Mouse (Mus musculus): ENCODE measurements at regions not wholly inside any gene's neighbourhood (a gene's known extent, or its start where the extent isn't known, plus 50 kb on each side); places are given as distances from the start of the nearest gene placed in this dataset.
"Not testable (repeated sequence)": the region's sequence is repeated elsewhere in the genome, so short reads cannot be mapped to it uniquely, and the experiment has no call there.

DNA sequence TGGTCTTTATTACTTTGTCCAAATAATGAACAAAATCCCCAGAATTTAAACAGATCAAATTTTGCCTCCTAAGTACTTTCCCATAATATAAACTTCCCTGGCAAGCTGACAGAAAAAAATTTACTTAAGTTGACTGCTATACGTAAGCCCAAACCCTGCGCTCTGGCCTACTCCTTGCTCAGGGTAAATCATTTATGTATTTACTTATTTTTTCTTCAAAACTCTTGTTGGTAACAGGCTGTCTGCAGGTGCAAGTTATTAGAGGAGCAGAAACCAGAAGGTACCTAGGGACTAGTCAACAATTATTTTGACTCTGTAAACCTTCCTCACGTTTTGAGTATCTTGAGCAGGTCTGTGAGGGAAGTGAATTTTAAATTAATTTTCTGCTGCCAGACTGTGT is 2615.7 kb downstream of the Poteg start:
- POLR2A ChIA-PET, result no interaction called here
- CTCF ChIA-PET, result no interaction called here

DNA sequence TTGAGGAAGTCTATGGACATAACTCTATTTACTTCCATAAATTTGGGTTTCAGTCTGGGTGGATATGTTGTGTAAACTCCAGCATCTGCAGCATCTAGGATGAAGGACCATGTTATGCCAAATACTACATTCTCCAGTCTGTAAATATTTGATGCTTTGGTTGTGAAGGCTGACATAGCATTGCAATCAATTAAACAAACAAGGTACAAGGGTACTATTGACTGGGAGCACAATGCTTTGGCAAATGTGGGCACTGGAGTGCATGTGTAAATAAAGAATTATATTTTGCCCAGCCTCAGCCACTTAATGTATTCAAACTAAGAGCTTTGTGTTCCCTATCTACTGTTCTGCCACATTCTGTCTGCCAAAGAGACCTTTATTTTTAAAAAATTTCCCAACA is 2630.3 kb downstream of the Poteg start:
- CTCF ChIA-PET, result no interaction called here
- POLR2A ChIA-PET, result no interaction called here

DNA sequence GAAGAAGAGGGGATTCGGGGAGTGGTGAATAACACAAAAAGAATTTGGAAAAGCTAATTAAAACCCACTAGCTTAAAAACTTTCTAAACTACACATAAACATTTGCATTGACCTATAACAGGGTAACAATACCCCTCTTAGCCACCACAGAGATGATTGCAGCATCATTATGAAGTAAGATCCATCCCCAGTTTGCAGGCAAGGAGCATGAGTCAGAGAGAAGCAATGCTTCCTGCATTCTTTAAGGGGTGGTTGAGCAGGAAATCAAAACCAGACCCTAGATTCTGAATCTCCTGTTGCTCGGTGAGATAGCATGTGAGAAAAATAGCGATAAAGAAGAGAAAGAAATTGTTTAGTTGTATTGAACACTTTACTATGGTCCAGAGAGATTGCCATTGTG is 2680.3 kb downstream of the Poteg start:
- CTCF ChIA-PET, result no interaction called here
- POLR2A ChIA-PET, result no interaction called here

DNA sequence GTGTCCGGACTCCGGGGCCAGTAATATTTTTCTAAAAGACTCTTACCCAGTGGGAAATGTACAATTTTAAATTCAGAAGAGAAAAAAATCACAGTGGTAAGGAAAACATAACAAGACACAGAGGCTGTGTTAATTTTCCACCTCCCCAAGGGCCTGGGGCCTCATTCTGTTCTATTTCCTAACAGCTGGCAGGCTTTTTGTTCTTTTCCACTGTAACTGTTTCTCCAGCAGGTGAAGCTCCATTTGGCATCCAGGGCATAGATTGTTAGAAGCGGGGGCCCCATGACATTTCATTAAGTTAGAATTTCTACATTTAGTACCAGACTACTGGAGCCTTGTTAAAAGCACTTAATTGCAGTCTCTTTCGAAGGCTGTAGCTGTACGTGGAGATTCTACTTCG is 2687.5 kb downstream of the Poteg start:
- CTCF ChIA-PET, result no interaction called here

GRCm38 (mm10) chr8:30151181-30151844 is 2703.8 kb downstream of the Poteg start:
- ChIA-PET POLR2A (no interaction called here), CTCF (no interaction called here)

More for the DNA sequence above, 2687.5 kb downstream of the Poteg start:
- POLR2A ChIA-PET, result interaction anchor here in 1 of 4 experiments (0.5 kb wide), 1 partner anchor 1544 kb away, joined by 7 read pairs; no protein-coding TSS in a partner anchor

DNA sequence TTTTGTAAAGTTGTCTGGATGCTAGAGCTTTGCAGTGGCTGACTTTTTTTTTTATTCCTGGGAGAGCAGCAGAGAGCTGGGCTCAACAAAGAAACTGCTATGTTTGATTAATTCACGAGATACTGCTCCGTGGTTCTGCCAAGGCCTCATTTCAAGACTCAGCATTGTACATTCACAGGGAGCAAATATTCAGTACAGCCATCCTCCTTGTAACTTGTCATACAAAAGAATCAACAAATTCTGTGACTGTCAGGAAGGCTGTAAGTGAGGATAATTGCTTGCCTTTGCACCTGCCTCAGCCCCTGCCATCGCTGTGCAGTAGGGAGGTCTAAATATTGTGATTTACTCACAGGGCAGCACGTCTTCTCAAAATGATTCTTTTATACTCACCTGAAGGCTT is 2705.5 kb downstream of the Poteg start:
- ChIA-PET POLR2A (no interaction called here), CTCF (no interaction called here)

- POLR2A ChIA-PET, result no interaction called here
- CTCF ChIA-PET, result no interaction called here
Observed at GRCm38 (mm10) chr8:30171881-30172280, 2724.4 kb downstream of the Poteg start.

GRCm38 (mm10) chr8:30202746-30203145 is 2755.3 kb downstream of the Poteg start:
- CTCF ChIA-PET, POLR2A ChIA-PET: not testable (repeated sequence)

GRCm38 (mm10) chr8:30227354-30227753 is 2779.9 kb downstream of the Poteg start:
- ChIA-PET POLR2A (no interaction called here), CTCF (no interaction called here)

DNA sequence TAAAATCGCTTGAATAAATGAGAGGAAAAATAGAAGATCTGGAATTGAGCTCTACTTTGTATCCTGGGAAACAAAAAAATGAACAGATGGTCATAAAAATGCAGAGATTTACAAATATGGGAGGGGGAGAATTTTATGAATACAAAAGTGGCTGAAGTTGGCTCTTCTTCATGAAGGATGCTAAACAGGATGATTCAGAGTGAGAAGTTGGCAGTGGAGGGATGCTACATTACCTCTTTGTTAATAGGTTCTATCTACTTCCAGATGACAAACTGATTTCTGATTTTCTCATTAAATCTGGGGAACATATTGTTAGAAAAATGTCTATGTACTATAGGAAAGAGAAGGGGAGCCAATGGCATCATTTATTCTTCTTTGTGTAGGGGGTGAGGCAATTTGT is 2785.8 kb downstream of the Poteg start:
- CTCF ChIA-PET, result no interaction called here

GRCm38 (mm10) chr8:30251797-30252196 is 2804.3 kb downstream of the Poteg start:
- ChIA-PET POLR2A (no interaction called here), CTCF (no interaction called here)

More for the DNA sequence above, 2785.8 kb downstream of the Poteg start:
- POLR2A ChIA-PET, result no interaction called here

GRCm38 (mm10) chr8:30269949-30270910 is 2822.8 kb downstream of the Poteg start:
- ChIA-PET POLR2A (no interaction called here), CTCF (interaction anchor here in 2 of 4 experiments (0.5 to 0.6 kb wide), 2 partner anchors 11 to 36 kb away, joined by 3 to 6 read pairs; no protein-coding TSS in a partner anchor)

DNA sequence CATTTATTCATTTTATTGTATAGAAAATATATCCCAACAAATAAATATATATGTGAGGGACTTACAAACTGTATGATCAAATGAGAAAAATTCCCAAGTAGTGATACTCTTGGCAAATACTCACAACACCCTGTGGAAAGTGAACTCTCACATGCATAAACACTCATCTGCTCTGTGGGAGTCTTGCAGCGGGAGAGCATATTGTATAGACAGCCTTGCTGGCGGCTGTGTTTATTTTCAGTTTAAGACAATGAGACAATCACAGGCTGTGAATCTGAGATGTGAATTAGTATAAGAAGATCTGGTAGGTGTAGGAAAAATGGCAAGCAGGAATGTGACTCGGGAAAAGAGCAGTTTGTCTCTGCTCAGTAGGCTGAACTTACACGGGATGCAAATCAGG is 2841.7 kb downstream of the Poteg start:
- POLR2A ChIA-PET, result no interaction called here

DNA sequence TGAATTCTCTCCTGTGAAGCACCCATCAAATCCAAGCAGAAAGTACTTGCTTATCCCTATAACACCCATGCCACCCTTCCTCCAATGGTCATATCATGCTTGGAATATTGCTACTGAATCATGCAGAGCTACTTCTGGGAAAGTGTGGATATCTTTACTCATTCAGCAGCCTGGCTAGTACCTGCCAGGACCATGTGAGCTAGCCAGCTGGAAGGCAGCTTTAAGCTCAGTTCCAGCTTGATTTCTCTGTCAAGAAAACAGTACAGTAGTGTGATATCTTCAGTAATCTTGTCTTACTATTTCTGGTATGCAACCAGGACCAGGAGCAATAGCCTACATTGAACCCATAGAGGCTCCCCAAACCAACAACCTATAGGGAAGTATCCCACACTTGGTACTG is 2883.7 kb downstream of the Poteg start:
- ChIA-PET POLR2A (no interaction called here), CTCF (interaction anchor here in 1 of 4 experiments (1.0 kb wide), 1 partner anchor 884 kb away, joined by 3 read pairs; no protein-coding TSS in a partner anchor)

More for the DNA sequence above, 2841.7 kb downstream of the Poteg start:
- CTCF ChIA-PET, result no interaction called here

- ChIA-PET CTCF (no interaction called here), POLR2A (no interaction called here)
Observed at GRCm38 (mm10) chr8:30333352-30333751, 2885.9 kb downstream of the Poteg start.

GRCm38 (mm10) chr8:30359464-30359863 is 2912.0 kb downstream of the Poteg start:
- POLR2A ChIA-PET, result no interaction called here
- CTCF ChIA-PET, result no interaction called here

- POLR2A ChIA-PET, result no interaction called here
- CTCF ChIA-PET, result interaction anchor here in 1 of 4 experiments (0.6 kb wide), 1 partner anchor 778 kb away, joined by 4 read pairs; no protein-coding TSS in a partner anchor
Observed at GRCm38 (mm10) chr8:30365721-30366120, 2918.3 kb downstream of the Poteg start.

GRCm38 (mm10) chr8:30391936-30392335 is 2944.5 kb downstream of the Poteg start:
- CTCF ChIA-PET, result no interaction called here
- POLR2A ChIA-PET, result no interaction called here

- POLR2A ChIA-PET, result no interaction called here
- CTCF ChIA-PET, result no interaction called here
Observed at GRCm38 (mm10) chr8:30439423-30439822, 2989.1 kb upstream of the 5930422O12Rik start.

DNA sequence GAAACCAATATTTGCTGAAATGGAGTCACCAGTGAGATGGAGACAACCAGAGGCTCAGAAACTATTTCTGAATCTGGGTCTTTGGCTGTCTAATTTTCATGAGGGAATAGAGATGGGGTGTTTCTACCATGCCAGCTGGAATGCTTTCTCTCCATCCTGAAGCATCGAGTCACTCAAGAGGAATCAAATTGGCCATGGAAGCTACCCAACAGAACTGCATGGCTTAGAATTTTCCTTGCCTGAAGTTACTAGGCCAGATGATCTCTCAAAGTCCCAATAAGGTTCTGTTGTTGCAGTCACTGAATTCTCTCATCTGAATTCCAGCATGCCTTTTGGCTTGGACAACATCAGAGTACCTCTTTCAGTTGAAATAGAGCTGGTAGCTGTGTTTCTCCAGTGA is 2986.7 kb upstream of the 5930422O12Rik start:
- ChIA-PET CTCF (no interaction called here), POLR2A (no interaction called here)

- ChIA-PET POLR2A (no interaction called here), CTCF (no interaction called here)
Observed at GRCm38 (mm10) chr8:30443874-30444273, 2984.6 kb upstream of the 5930422O12Rik start.

Data from embryonic stem cell, embryonic (primary cell).